Mouse (Mus musculus) spleen, adult 2 months (tissue): ENCODE measurements around the gene Cdh13.

Experiments used
- CTCF ChIP-seq: fragments of 200-500 bp; IDR thresholded peaks from 2 replicates; pipeline ENCODE4 v1.5.1; 2011; ENCODE audit warnings: mild to moderate bottlenecking, inconsistent platforms; ENCODE audit not compliant: insufficient read depth, insufficient read length, insufficient replicate concordance; ENCODE audit errors: extremely low read depth
- POLR2A ChIP-seq: fragments of 200-500 bp; IDR thresholded peaks from 2 replicates; pipeline ENCODE4 v1.6.1; 2011; ENCODE audit warnings: low read depth, low read length, inconsistent platforms

DNA sequence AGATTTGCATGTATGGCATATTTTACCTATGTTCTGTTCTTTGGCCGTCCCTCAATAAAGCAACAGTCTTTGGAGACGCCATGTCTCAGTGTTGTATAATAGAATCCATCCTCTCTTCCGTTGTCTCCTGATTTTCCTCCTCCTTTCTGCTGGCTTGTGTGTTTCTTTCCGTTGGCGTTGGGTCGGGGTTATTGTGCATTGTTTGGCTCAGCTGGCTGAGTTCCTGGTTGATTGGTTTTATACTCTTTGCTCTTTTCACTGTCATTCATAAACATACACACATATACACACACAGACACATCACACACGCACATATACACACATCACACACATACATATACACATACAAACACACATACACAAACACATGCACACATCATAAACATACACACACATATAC is 470.6 kb downstream of the Cdh13 start:
- no peak for TF ChIP-seq CTCF
- TF ChIP-seq POLR2A: no peak
